Mouse (Mus musculus) heart, embryonic 13.5 days (tissue): ENCODE results near the gene Prss36. TPM values are rescaled to one million over a fixed set of nuclear protein-coding genes. Genes with fewer than 3 reads are reported as not detected.
A peak's percentile ranks its signal among the peaks of the same experiment; 100 is the strongest.

Source experiments
- ATAC-seq: fragments of 200-750 bp; cut with Nextera tagmentation; 2 replicates; pipeline ENCODE4 v1.8.0; 2017; ENCODE audit warnings: moderate TSS enrichment; ENCODE audit not compliant: insufficient number of reproducible peaks, low FRiP score, low TSS enrichment; ENCODE audit errors: extremely low read depth
- H3K27ac ChIP-seq: fragments of 300-500 bp; sonication (generic); replicated peaks from 2 replicates; pipeline ENCODE4 v1.5.1; 2015; ENCODE audit warnings: moderate library complexity, mild to moderate bottlenecking, inconsistent platforms
- H3K27me3 ChIP-seq: fragments of 300-500 bp; sonication (generic); replicated peaks from 2 replicates; pipeline ENCODE4 v1.6.1; 2015; ENCODE audit warnings: mild to moderate bottlenecking, inconsistent platforms
- H3K36me3 ChIP-seq: fragments of 300-500 bp; sonication (generic); 2 replicates; pipeline ENCODE4 v1.6.1; 2015; ENCODE audit warnings: mild to moderate bottlenecking, inconsistent platforms
- H3K4me1 ChIP-seq: fragments of 300-500 bp; sonication (generic); 2 replicates; pipeline ENCODE4 v1.6.1; 2015; ENCODE audit warnings: inconsistent platforms
- H3K4me2 ChIP-seq: fragments of 300-500 bp; sonication (generic); 2 replicates; pipeline ENCODE4 v1.6.1; 2015; ENCODE audit warnings: inconsistent platforms, mild to moderate bottlenecking, moderate library complexity
- H3K4me3 ChIP-seq: fragments of 300-500 bp; sonication (generic); 2 replicates; pipeline ENCODE4 v1.5.1; 2015; ENCODE audit warnings: moderate library complexity, mild to moderate bottlenecking, inconsistent platforms
- H3K9ac ChIP-seq: fragments of 300-500 bp; sonication (generic); 2 replicates; pipeline ENCODE4 v1.6.1; 2015; ENCODE audit warnings: inconsistent platforms, mild to moderate bottlenecking, moderate library complexity
- H3K9me3 ChIP-seq: fragments of 300-500 bp; sonication (generic); 2 replicates; pipeline ENCODE4 v1.6.1; 2016; ENCODE audit warnings: inconsistent platforms
- WGBS: fragments of 180-500 bp; shearing (Covaris S2); methylation state at CpG from one replicate; pipeline ENCODE4 v1.1.7; 2015; ENCODE audit warnings: mixed read lengths; 5-methylcytosine and 5-hydroxymethylcytosine counted together
- polyA plus RNA-seq: library from polyadenylated mRNA; unstranded; fragments of >200 nt; fragmentation: Nextera tagmentation; extraction: Ambion mirVana; gene quantifications from 2 replicates; pipeline ENCODE4 v1.2.1, GENCODE M21; 2015

Prss36 gene
- polyA plus RNA-seq, 1 experiment from 2014 or later: 8.4 TPM

DNA sequence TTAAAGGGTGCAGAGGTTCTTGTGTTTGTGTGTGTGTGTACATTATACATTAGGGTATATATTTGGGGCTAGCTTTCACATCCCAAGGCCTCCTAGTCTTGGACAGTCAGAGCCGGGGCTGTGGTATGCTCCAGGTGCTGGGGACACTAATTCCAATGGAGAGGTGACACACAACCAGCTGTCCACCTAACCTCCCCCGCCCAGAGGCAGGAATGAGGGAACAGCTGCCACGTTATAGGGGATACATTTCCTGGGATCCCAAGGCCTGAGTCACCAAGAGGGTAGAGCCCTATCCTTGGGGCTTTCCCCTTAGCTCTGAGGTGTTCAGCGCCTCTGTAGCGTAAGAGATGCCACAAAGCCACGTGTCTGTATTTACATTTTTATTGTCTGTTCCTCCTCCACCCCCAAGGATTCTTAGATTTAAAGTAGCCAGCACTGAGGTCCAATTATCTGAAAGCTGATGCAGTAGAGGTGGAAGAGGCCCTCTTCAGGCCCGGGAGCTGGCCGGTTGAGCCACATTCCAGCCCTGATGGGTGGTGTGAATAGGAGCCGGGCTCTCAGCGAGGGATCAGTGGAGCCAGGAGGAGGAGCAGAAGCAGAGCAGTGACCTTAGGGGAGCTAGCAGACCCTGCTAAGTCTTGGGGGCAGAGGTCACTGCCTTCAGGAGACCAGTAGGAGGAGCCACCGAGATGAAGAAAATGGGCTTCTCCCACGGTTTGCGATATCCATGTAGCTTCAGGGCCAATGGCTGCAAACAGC, 14.1 kb downstream of the Prss36 start:
- peaks cover 42% of the 10 kb centered on the region for H3K4me1 ChIP-seq
- H3K9ac ChIP-seq: no peak overlapping the region
- 24% methylated on average over 13 of the region's 13 CpGs for WGBS
- no peak overlapping the region for H3K4me2 ChIP-seq
- H3K27me3 ChIP-seq: peaks cover 29% of the 10 kb centered on the region
- no peak overlapping the region for H3K4me3 ChIP-seq
- peak overlapping the region; percentile 54 for H3K27ac ChIP-seq
- H3K36me3 ChIP-seq: no peaks in the 10 kb centered on the region
- H3K9me3 ChIP-seq: no peaks in the 10 kb centered on the region
- ATAC-seq: no peak

GRCm38 (mm10) chr7:127931351-127932135, 15.0 kb downstream of the Prss36 start:
- H3K4me2 ChIP-seq: peak overlapping the region; percentile 31

GRCm38 (mm10) chr7:127930636-127931035, 15.9 kb downstream of the Prss36 start:
- WGBS: 82% methylated on average over 5 of the region's 5 CpGs
- no peak overlapping the region for H3K9ac ChIP-seq
- H3K27me3 ChIP-seq: peaks cover 29% of the 10 kb centered on the region
- H3K4me1 ChIP-seq: peaks cover 35% of the 10 kb centered on the region
- no peak overlapping the region for H3K4me3 ChIP-seq
- H3K36me3 ChIP-seq: peaks cover 14% of the 10 kb centered on the region
- no peaks in the 10 kb centered on the region for H3K9me3 ChIP-seq
- ATAC-seq: no peak
- no peak overlapping the region for H3K27ac ChIP-seq
- H3K4me2 ChIP-seq: no peak overlapping the region

More at GRCm38 (mm10) chr7:127931351-127932135, 15.0 kb downstream of the Prss36 start:
- Histone ChIP-seq H3K9ac (peak overlapping the region; percentile 61), H3K36me3 (peaks cover 5% of the 10 kb centered on the region), H3K27me3 (peaks cover 29% of the 10 kb centered on the region), H3K27ac (peak overlapping the region; percentile 54), H3K4me3 (no peak overlapping the region), H3K9me3 (no peaks in the 10 kb centered on the region), H3K4me1 (peaks cover 42% of the 10 kb centered on the region)
- ATAC-seq: no peak
- 41% methylated on average over 13 of the region's 13 CpGs for WGBS

GRCm38 (mm10) chr7:127929923-127930322, 16.6 kb downstream of the Prss36 start, which contains the start of gene Prss8:
Prss8 (minus strand) TSS chr7:127930104.
- Histone ChIP-seq H3K9me3 (no peaks in the 10 kb centered on the region), H3K4me3 (peak within 1 kb of the TSS; percentile 40), H3K4me1 (peaks cover 34% of the 10 kb centered on the region), H3K9ac (peak within 1 kb of the TSS; percentile 61), H3K36me3 (peaks cover 21% of the 10 kb centered on the region), H3K27me3 (peaks cover 29% of the 10 kb centered on the region), H3K4me2 (peak within 1 kb of the TSS; percentile 62), H3K27ac (no peak within 1 kb of the TSS)
- no peak for ATAC-seq
- WGBS: 11% methylated on average over 6 of the region's 6 CpGs

- Histone ChIP-seq H3K4me2 (peak overlapping the region; percentile 62), H3K9me3 (no peaks in the 10 kb centered on the region), H3K27ac (no peak overlapping the region), H3K36me3 (peaks cover 32% of the 10 kb centered on the region), H3K4me3 (peak overlapping the region; percentile 40; the same call in 1 of the 2 replicates), H3K4me1 (peaks cover 25% of the 10 kb centered on the region), H3K9ac (peak overlapping the region; percentile 61; the same call in 1 of the 2 replicates), H3K27me3 (peaks cover 29% of the 10 kb centered on the region)
- WGBS: 40% methylated on average over 5 of the region's 5 CpGs
- ATAC-seq: no peak
Observed at GRCm38 (mm10) chr7:127928596-127928995, 17.9 kb downstream of the Prss36 start.

GRCm38 (mm10) chr7:127927726-127928125, 18.8 kb downstream of the Prss36 start:
- no peak overlapping the region for H3K4me2 ChIP-seq
- H3K9me3 ChIP-seq: no peaks in the 10 kb centered on the region
- H3K9ac ChIP-seq: no peak overlapping the region

GRCm38 (mm10) chr7:127926846-127927245, 19.7 kb downstream of the Prss36 start:
- no peak overlapping the region for H3K4me3 ChIP-seq
- H3K4me1 ChIP-seq: peaks cover 21% of the 10 kb centered on the region
- H3K9ac ChIP-seq: no peak overlapping the region
- WGBS: 81% methylated on average over 11 of the region's 11 CpGs
- H3K36me3 ChIP-seq: peaks cover 49% of the 10 kb centered on the region
- H3K9me3 ChIP-seq: no peaks in the 10 kb centered on the region
- peaks cover 29% of the 10 kb centered on the region for H3K27me3 ChIP-seq
- H3K4me2 ChIP-seq: no peak overlapping the region
- ATAC-seq: no peak
- H3K27ac ChIP-seq: no peak overlapping the region

More at GRCm38 (mm10) chr7:127927726-127928125, 18.8 kb downstream of the Prss36 start:
- H3K27me3 ChIP-seq: peaks cover 29% of the 10 kb centered on the region
- WGBS: 84% methylated on average over 11 of the region's 11 CpGs
- no peak overlapping the region for H3K4me3 ChIP-seq
- H3K36me3 ChIP-seq: peaks cover 40% of the 10 kb centered on the region
- peaks cover 25% of the 10 kb centered on the region for H3K4me1 ChIP-seq
- no peak for ATAC-seq
- no peak overlapping the region for H3K27ac ChIP-seq

DNA sequence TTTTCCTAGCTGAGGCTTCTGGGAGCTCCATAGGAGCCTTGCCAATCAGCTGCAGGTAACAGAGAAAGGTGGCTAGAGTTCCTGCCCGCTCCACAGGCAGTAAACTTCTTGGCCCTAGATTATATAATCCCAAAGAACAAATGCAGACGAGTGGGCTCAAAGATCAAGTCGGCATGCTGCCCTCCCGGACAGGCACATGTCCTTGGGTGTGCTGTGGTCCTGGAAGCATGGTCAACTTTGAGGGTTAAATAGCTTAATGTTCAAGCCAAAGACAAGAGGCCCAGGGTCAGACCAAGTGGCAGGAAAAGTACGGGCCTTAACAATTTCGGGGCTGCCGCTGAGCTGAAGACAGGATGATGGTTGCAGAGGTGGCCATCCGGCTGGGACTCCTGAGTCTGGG, 20.5 kb downstream of the Prss36 start:
- H3K4me1 ChIP-seq: peaks cover 14% of the 10 kb centered on the region
- H3K27me3 ChIP-seq: peaks cover 29% of the 10 kb centered on the region
- no peak overlapping the region for H3K9ac ChIP-seq
- WGBS: 86% methylated on average over 8 of the region's 8 CpGs
- no peaks in the 10 kb centered on the region for H3K9me3 ChIP-seq
- no peak for ATAC-seq
- H3K27ac ChIP-seq: no peak overlapping the region
- peaks cover 55% of the 10 kb centered on the region for H3K36me3 ChIP-seq
- no peak overlapping the region for H3K4me3 ChIP-seq
- H3K4me2 ChIP-seq: no peak overlapping the region

- Histone ChIP-seq H3K4me1 (peaks cover 14% of the 10 kb centered on the region), H3K4me3 (no peak overlapping the region), H3K36me3 (peaks cover 62% of the 10 kb centered on the region), H3K9me3 (no peaks in the 10 kb centered on the region), H3K27me3 (peaks cover 24% of the 10 kb centered on the region), H3K27ac (no peak overlapping the region), H3K4me2 (no peak overlapping the region), H3K9ac (no peak overlapping the region)
- WGBS: 76% methylated on average over 5 of the region's 5 CpGs
- no peak for ATAC-seq
Observed at GRCm38 (mm10) chr7:127925252-127925651, 21.3 kb downstream of the Prss36 start.

- Histone ChIP-seq H3K27ac (no peak overlapping the region), H3K9ac (no peak overlapping the region), H3K4me3 (no peak overlapping the region), H3K4me1 (peaks cover 3% of the 10 kb centered on the region), H3K27me3 (peaks cover 9% of the 10 kb centered on the region), H3K4me2 (no peak overlapping the region), H3K9me3 (no peaks in the 10 kb centered on the region), H3K36me3 (peaks cover 65% of the 10 kb centered on the region)
- 82% methylated on average over 5 of the region's 5 CpGs for WGBS
- ATAC-seq: no peak
Observed at GRCm38 (mm10) chr7:127923714-127924113, 22.8 kb downstream of the Prss36 start.

GRCm38 (mm10) chr7:127922451-127923275, 23.9 kb downstream of the Prss36 start:
- Histone ChIP-seq H3K4me2 (no peak overlapping the region), H3K27ac (no peak overlapping the region), H3K36me3 (peaks cover 73% of the 10 kb centered on the region), H3K4me1 (no peaks in the 10 kb centered on the region), H3K9me3 (no peaks in the 10 kb centered on the region), H3K27me3 (no peaks in the 10 kb centered on the region; the same call in 1 of the 2 replicates), H3K4me3 (no peak overlapping the region), H3K9ac (no peak overlapping the region)
- ATAC-seq: no peak
- WGBS: 72% methylated on average over 6 of the region's 6 CpGs
